Mouse (Mus musculus) ES-E14 (cell line): ENCODE results near the gene Dhh. TPM values are rescaled to one million over a fixed set of nuclear protein-coding genes. Genes with fewer than 3 reads are reported as not detected.

Source experiments
- DNase-seq: peaks from one replicate; pipeline ENCODE4 v3.0.0-alpha.2; 2013; ENCODE audit warnings: low read depth, low spot score
- H3K27ac ChIP-seq: 2 replicates; pipeline ENCODE4 v1.5.1; 2012; ENCODE audit warnings: low read depth, mild to moderate bottlenecking, low read length, moderate library complexity, mixed read lengths; ENCODE audit not compliant: poor library complexity, insufficient read depth, severe bottlenecking
- H3K36me3 ChIP-seq: 2 replicates; pipeline ENCODE4 v1.6.1; 2012; ENCODE audit warnings: mild to moderate bottlenecking, low read length, moderate library complexity, mixed read lengths; ENCODE audit not compliant: control insufficient read depth, poor library complexity, insufficient read depth, severe bottlenecking
- H3K4me1 ChIP-seq, 2 experiments: fragments of 150-350 bp in 1 of 2; sonication (generic) in 1 of 2; 2 replicates each; pipeline ENCODE4 v1.6.1; 2012; ENCODE audit warnings: low read length in 2 of 2, mild to moderate bottlenecking in 1 of 2, mixed read lengths in 1 of 2; ENCODE audit not compliant: control insufficient read depth in 2 of 2, insufficient read depth in 2 of 2, poor library complexity in 1 of 2
- H3K4me3 ChIP-seq, 2 experiments: fragments of 150-350 bp in 1 of 2; sonication (generic) in 1 of 2; 2 replicates each; pipeline ENCODE4 v1.5.1; 2012; ENCODE audit warnings: low read length in 2 of 2, low read depth in 1 of 2, mild to moderate bottlenecking in 1 of 2, mixed read lengths in 1 of 2; ENCODE audit not compliant: insufficient read depth in 1 of 2, poor library complexity in 1 of 2, severe bottlenecking in 1 of 2
- H3K9ac ChIP-seq: 2 replicates; pipeline ENCODE4 v1.6.1; 2012; ENCODE audit warnings: low read depth, mild to moderate bottlenecking, low read length, mixed read lengths; ENCODE audit not compliant: poor library complexity, insufficient read depth, severe bottlenecking
- H3K9me3 ChIP-seq: fragments of 150-350 bp; sonication (generic); 2 replicates; pipeline ENCODE4 v1.6.1; 2012; ENCODE audit warnings: low read depth, mild to moderate bottlenecking, low read length; ENCODE audit not compliant: control insufficient read depth, insufficient read depth
- CHD2 ChIP-seq: IDR thresholded peaks from 2 replicates; pipeline ENCODE4 v1.6.1; 2014; ENCODE audit warnings: mild to moderate bottlenecking, low read depth, low read length, inconsistent platforms
- HCFC1 ChIP-seq: IDR thresholded peaks from 2 replicates; pipeline ENCODE4 v1.6.1; 2012; ENCODE audit warnings: low read length, inconsistent platforms, borderline replicate concordance; ENCODE audit not compliant: insufficient read depth
- MAFK ChIP-seq: IDR thresholded peaks from 2 replicates; pipeline ENCODE4 v1.6.1; 2014; ENCODE audit warnings: mild to moderate bottlenecking, low read depth, low read length, inconsistent platforms; ENCODE audit not compliant: insufficient read depth
- ZC3H11A ChIP-seq: IDR thresholded peaks from 2 replicates; pipeline ENCODE4 v1.6.1; 2012; ENCODE audit warnings: low read depth, mild to moderate bottlenecking, inconsistent platforms, low read length, borderline replicate concordance
- ZNF384 ChIP-seq: IDR thresholded peaks from 2 replicates; pipeline ENCODE4 v1.6.1; 2012; ENCODE audit warnings: low read depth, low read length, inconsistent platforms
- in situ Hi-C, 2 experiments: fragments of 600-800 bp; cut with MboI; formaldehyde crosslinking; loops; one replicate each; pipeline ENCODE4 v1.15.1; 2025; ENCODE audit warnings: low sequenced_read_pairs in 2 of 2, inconsistent platforms in 1 of 2; ENCODE audit not compliant: unreplicated experiment in 2 of 2
- total RNA-seq: library from RNA; depleted of rRNA; stranded (reverse); fragments of 300-350 nt; gene quantifications from 2 replicates; pipeline ENCODE4 v1.2.3, GENCODE M21; 2012

Gene Dhh
- total RNA-seq, 1 experiment = 1.2 TPM

- no peak overlapping the region for H3K27ac ChIP-seq
- in situ Hi-C loops = no loop called here
Observed at GRCm38 (mm10) chr15:98904692-98905091, 6.4 kb upstream of the Dhh start.

GRCm38 (mm10) chr15:98902600-98902999 lies 4.3 kb upstream of the Dhh start:
- 0 out of 4 replicates have a peak, but pooled peaks cover 0 to 2% of the 10 kb centered on the region in 2 experiments for H3K4me1 ChIP-seq
- no peak overlapping the region for H3K9ac ChIP-seq
- no peaks in the 10 kb centered on the region for H3K9me3 ChIP-seq
- H3K27ac ChIP-seq = no peak overlapping the region
- in situ Hi-C loops = no loop called here
- H3K4me3 ChIP-seq = no peak overlapping the region
- TF ChIP-seq HCFC1 = no peak
- no peak for TF ChIP-seq ZNF384
- no peak for TF ChIP-seq CHD2
- no peak for TF ChIP-seq MAFK
- no peak for TF ChIP-seq ZC3H11A
- DNase-seq = no peak
- H3K36me3 ChIP-seq = peaks cover 21% of the 10 kb centered on the region

More at GRCm38 (mm10) chr15:98904692-98905091, 6.4 kb upstream of the Dhh start:
- DNase-seq = peak; percentile 75
- Histone ChIP-seq H3K4me1 (peaks cover 0 to 11% of the 10 kb centered on the region in 2 experiments; a peak in 2 of 4 replicates), H3K9me3 (no peaks in the 10 kb centered on the region), H3K4me3 (no peak overlapping the region), H3K9ac (no peak overlapping the region), H3K36me3 (peaks cover 38% of the 10 kb centered on the region)
- TF ChIP-seq CHD2 = no peak
- TF ChIP-seq MAFK = no peak
- TF ChIP-seq HCFC1 = no peak
- TF ChIP-seq ZNF384 = no peak
- TF ChIP-seq ZC3H11A = no peak

- no peaks in the 10 kb centered on the region for H3K9me3 ChIP-seq
- H3K4me3 ChIP-seq = no peak overlapping the region
- H3K9ac ChIP-seq = no peak overlapping the region
- in situ Hi-C loops = no loop called here
- peaks cover 16% of the 10 kb centered on the region; the same call in 1 of the 2 replicates for H3K36me3 ChIP-seq
- TF ChIP-seq ZNF384 (no peak), MAFK (no peak), ZC3H11A (no peak), HCFC1 (no peak), CHD2 (no peak)
- H3K27ac ChIP-seq = no peak overlapping the region
- DNase-seq = no peak
- peaks cover 0 to 4% of the 10 kb centered on the region in 2 experiments; a peak in 2 of 4 replicates for H3K4me1 ChIP-seq
Observed at GRCm38 (mm10) chr15:98901530-98901929, 3.2 kb upstream of the Dhh start.

GRCm38 (mm10) chr15:98897495-98897894 lies 845 bp downstream of the Dhh start:
- no peak for DNase-seq
- Histone ChIP-seq H3K27ac (no peak overlapping the region), H3K9me3 (no peaks in the 10 kb centered on the region)

More at GRCm38 (mm10) chr15:98897495-98897894, 845 bp downstream of the Dhh start:
- H3K36me3 ChIP-seq = no peaks in the 10 kb centered on the region
- peak overlapping the region; percentile 68 to 69 for H3K4me3 ChIP-seq
- H3K4me1 ChIP-seq = peaks cover 5 to 9% of the 10 kb centered on the region in 2 experiments; a peak in 3 of 4 replicates
- in situ Hi-C loops = no loop called here
- no peak overlapping the region for H3K9ac ChIP-seq
- TF ChIP-seq CHD2 (no peak), ZNF384 (no peak), HCFC1 (no peak), ZC3H11A (no peak), MAFK (no peak)
